Mouse (Mus musculus) 416B (cell line): ENCODE data around the gene Olfr132.
"Not testable (repeated sequence)": the region's sequence is repeated elsewhere in the genome, so short reads cannot be mapped to it uniquely, and the experiment has no call there.

ENCODE experiments used
- DNase-seq: peaks from one replicate; pipeline ENCODE4 v3.0.0; 2011; ENCODE audit warnings: low read depth

Gene Olfr132

DNA sequence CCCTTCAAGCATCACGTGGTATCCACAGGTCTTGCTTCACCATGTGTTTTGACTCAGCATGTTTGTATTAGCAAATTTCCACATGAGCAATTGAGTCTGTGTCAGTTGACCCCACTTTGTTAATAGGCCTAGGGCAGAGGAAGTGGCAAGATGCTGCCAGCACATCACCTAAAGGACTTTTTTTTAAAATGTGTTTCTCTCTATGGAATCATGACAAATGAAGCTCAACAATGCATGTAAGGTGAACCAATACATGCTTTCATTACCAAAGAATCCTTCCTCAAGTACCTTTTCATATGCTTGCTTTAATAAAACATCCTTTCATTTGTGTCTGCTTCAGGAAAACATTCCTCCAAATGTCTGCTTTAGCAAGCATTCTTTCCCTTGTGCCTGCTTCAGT is at the start of gene Olfr132:
Olfr132 (minus strand) TSS at position 101 of the 400 bp plus-strand sequence.
- DNase-seq = no peak

DNA sequence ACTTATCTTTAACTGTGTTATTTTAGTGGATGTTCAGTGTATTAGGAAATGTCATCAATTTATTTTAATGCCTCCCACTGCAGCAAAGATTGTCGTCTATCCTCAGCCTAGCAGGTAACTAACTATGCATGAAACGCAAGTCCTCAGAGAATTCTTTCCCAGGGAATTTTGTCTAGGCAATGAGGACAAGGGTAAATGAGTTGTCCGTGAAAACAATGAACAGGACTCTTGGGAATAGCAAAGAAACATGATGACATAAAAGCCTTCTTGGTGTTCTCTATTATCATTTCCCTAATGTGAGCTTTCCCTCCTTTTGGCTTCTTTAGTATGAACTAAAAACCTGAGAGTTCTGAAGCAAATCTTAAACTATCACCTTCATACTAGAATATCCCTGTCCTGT is 36.8 kb upstream of the Olfr132 start, which contains the start of gene Olfr134:
Olfr134 (plus strand) TSS at position 301 of the 400 bp plus-strand sequence.
- DNase-seq = no peak

DNA sequence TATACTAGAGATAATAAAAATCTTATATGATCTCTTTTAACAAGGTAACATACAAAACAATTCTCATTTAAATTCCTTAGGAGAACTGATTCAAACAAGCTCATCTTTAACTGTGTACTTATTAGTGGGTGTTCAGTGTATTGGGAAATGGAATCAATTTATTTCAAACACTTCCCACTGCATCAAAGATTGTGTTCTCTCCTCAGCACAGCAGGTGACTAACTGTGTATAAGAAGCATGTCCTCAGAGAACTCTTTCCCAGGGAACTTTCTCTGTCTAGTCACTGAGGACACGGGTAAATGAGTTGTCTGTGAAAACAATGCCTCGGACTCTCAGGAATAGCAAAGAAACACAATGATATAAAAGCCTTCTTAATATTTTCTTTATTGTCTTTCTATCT is 10.7 kb upstream of the Olfr132 start, which contains the start of gene Olfr133:
Olfr133 (plus strand) TSS at position 301 of the 400 bp plus-strand sequence.
- DNase-seq = no peak

DNA sequence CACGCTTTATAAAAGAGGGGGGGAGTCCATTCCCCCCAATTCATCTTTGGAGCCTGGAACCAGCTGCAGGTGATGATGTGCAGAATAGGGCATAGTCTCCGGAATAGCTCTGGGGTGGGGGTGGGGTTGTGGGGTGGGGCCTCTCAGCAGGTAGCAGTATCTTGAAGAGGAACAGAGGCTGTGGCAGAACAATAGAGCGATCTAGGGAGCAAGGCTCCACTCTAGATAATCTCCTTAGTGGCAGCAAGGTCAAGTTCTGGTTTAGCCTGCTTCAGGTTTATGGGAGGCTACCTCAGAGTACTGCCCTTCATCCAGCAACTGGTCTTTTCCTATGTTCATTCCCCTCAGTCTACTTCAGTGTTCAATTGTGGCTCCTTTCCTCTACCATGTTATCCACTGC is 9.0 kb downstream of the Olfr132 start:
- DNase-seq = not testable (repeated sequence)

DNA sequence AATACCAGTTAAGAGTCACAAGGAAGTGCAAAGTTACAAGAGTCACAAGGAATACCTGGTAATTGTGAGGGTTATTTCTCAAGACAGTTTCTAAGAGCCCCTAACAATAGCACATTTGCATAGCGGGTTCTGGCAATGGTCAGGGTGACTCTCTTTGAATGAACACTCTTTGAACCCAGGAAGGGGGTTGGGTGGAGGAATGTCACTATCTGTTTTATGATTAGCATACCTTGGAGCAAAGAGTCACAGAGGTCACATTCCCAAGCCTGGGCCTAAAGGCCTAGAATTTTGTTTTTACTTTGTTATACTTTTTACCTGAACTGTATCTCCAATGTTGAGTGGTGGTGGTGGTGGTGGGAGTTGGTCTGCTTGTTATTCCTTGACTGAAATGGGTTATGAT is 10.1 kb downstream of the Olfr132 start:
- not testable (repeated sequence) for DNase-seq

DNA sequence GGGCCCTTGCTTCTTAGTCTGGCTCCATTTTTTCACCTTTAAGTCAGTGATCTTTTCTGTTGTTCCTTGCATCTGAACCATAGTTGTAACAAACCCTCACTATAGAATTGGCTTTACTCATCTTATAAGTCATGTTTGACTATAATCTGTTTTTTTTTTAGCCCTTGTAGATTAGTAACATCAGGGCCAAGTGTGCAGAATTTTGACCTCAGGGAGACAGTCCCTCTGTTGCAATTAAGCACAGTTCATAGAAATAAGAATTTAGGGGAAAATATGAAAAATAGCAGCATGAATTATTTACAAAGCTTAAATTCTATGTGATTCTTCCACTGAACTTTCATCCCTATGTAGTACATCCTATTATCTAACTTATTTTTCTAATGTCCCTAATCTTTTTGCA is 45.7 kb downstream of the Olfr132 start, which contains the start of gene Olfr131:
Olfr131 (minus strand) TSS at position 101 of the 400 bp plus-strand sequence.
- DNase-seq = no peak

DNA sequence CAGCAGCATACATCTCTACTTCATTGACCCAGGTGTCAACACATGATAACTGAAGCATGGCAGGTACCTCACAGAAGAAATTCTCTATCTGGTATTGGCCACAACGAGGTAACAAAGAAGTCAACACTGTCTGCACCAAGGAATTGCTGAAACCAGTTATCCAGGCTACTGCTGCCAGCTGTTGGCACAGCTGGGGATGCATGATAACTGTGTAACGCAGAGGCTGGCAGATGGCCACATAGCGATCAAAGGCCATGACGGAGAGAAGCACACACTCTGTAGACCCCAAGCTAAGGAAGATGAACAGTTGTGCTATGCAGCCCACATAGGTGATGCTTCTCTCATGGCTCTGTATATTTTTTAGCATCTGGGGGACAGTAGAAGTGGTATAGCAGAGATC is 52.0 kb downstream of the Olfr132 start:
- no peak for DNase-seq
